Mouse (Mus musculus): ENCODE measurements around the gene Amh.
A peak's percentile ranks its signal among the peaks of the same experiment; 100 is the strongest.
"Not testable (repeated sequence)": the region's sequence is repeated elsewhere in the genome, so short reads cannot be mapped to it uniquely, and the experiment has no call there.

Amh gene

GRCm38 (mm10) chr10:80807057-80807627, 2.1 kb downstream of the Amh start:
- peak; percentile 52 to 78 for DNase-seq (ENCODE audit: low spot score in 2 of 2)

- no peak for DNase-seq (ENCODE audit: low spot score in 2 of 2)
Observed at GRCm38 (mm10) chr10:80808099-80808984, 3.3 kb downstream of the Amh start.

GRCm38 (mm10) chr10:80808985-80809632, 4.1 kb downstream of the Amh start:
- DNase-seq (ENCODE audit: low spot score in 2 of 2) = no peak

- no peak for DNase-seq (ENCODE audit: low spot score in 2 of 2)
Observed at GRCm38 (mm10) chr10:80810084-80810483, 5.0 kb downstream of the Amh start.

- DNase-seq (ENCODE audit: low spot score in 2 of 2) = no peak
Observed at GRCm38 (mm10) chr10:80812391-80813041, 7.5 kb downstream of the Amh start.

- no peak for DNase-seq (ENCODE audit: low spot score in 2 of 2)
Observed at GRCm38 (mm10) chr10:80813366-80813765, 8.3 kb downstream of the Amh start, which contains the start of gene Jsrp1. Gene Jsrp1 (minus strand): TSS chr10:80813498.

- DNase-seq (ENCODE audit: low spot score in 2 of 2) = no peak
Observed at GRCm38 (mm10) chr10:80814800-80815199, 9.8 kb downstream of the Amh start.

- not testable (repeated sequence) for DNase-seq (ENCODE audit: low spot score in 2 of 2)
Observed at GRCm38 (mm10) chr10:80816303-80816702, 11.3 kb downstream of the Amh start.

- no peak for DNase-seq (ENCODE audit: low spot score in 2 of 2)
Observed at GRCm38 (mm10) chr10:80817164-80817563, 12.1 kb downstream of the Amh start.

GRCm38 (mm10) chr10:80817955-80818354, 12.9 kb downstream of the Amh start:
- DNase-seq (ENCODE audit: low spot score in 2 of 2) = not testable (repeated sequence)

- peak; percentile 79 to 82 for DNase-seq (ENCODE audit: low spot score in 2 of 2)
Observed at GRCm38 (mm10) chr10:80818599-80819281, 13.7 kb downstream of the Amh start.

GRCm38 (mm10) chr10:80819406-80819805, 14.4 kb downstream of the Amh start:
- DNase-seq (ENCODE audit: low spot score in 2 of 2) = no peak

- no peak for DNase-seq (ENCODE audit: low spot score in 2 of 2)
Observed at GRCm38 (mm10) chr10:80821991-80822390, 16.9 kb downstream of the Amh start.

- DNase-seq (ENCODE audit: low spot score in 2 of 2) = no peak
Observed at GRCm38 (mm10) chr10:80822528-80822927, 17.5 kb downstream of the Amh start.

GRCm38 (mm10) chr10:80823316-80823715, 18.3 kb downstream of the Amh start:
- no peak for DNase-seq (ENCODE audit: low spot score in 2 of 2)

- DNase-seq (ENCODE audit: low spot score in 2 of 2) = no peak
Observed at GRCm38 (mm10) chr10:80823847-80824643, 19.0 kb downstream of the Amh start.

- DNase-seq (ENCODE audit: low spot score in 2 of 2) = no peak
Observed at GRCm38 (mm10) chr10:80824827-80825226, 19.8 kb downstream of the Amh start.

GRCm38 (mm10) chr10:80826151-80827062, 21.4 kb downstream of the Amh start, which contains the start of gene Oaz1:
Gene Oaz1 (plus strand): TSS chr10:80826656.
- DNase-seq (ENCODE audit: low spot score in 2 of 2) = peak; percentile 97 to 99

- no peak for DNase-seq (ENCODE audit: low spot score in 2 of 2)
Observed at GRCm38 (mm10) chr10:80827063-80827869, 22.2 kb downstream of the Amh start.

Measured in spleen, postnatal 4 days (tissue).